Mouse (Mus musculus) bone marrow, adult 2 months (tissue): ENCODE results near the gene Trim31.

ENCODE experiments used
- CTCF ChIP-seq: fragments of 200-500 bp; IDR thresholded peaks from 2 replicates; pipeline ENCODE4 v1.5.1; 2011; ENCODE audit warnings: low read length, control low read depth; ENCODE audit not compliant: control insufficient read depth, insufficient read depth
- POLR2A ChIP-seq: fragments of 200-500 bp; IDR thresholded peaks from 2 replicates; pipeline ENCODE4 v1.6.1; 2011; ENCODE audit warnings: low read depth, mild to moderate bottlenecking, control low read depth, low read length, borderline replicate concordance; ENCODE audit not compliant: control insufficient read depth

- TF ChIP-seq POLR2A (no peak), CTCF (0 out of 2 replicates have a peak, but pooled peaks have one; percentile 15)
These were observed 1.3 kb upstream of the Trim31 start for GRCm38 (mm10) chr17:36896583-36896982.
